Comparison of ENCODE assay signal across 16 mouse cellular contexts in genomic region chr8:41753481-41753880, GRCm38 (mm10).
A peak's percentile ranks its signal among the peaks of the same experiment; 100 is the strongest.
DNase-seq lines count a peak whose midpoint lies in the region; ATAC-seq lines count a peak whose summit lies in the region.
"Had no signal": no experiment of that assay in that cellular context is flagged by ENCODE, and none has a peak within 500 bp of the region (broad histone marks: within the 10 kb centered on the region; RNA-seq: fewer than 3 reads in every experiment).

No protein-coding gene starts in this region.

- no peak for ATAC-seq in activated CD4-positive, CD25-positive, alpha-beta regulatory T cell, adult 4 months
- ATAC-seq: forebrain, embryonic 16.5 days; hindbrain, embryonic 16.5 days had no signal

- intact Hi-C loops in left cerebral cortex, postnatal 25 days (cut with DNase I), result loop anchor here (1.0 to 10.0 kb wide), 2 partner anchors 40 to 231 kb away; no protein-coding TSS in a partner anchor

- peak; percentile 44 to 67 for DNase-seq in frontal cortex, adult 2 months (ENCODE audit: extremely low spot score in 1 of 2, low spot score in 1 of 2)
- DNase-seq in frontal cortex, postnatal 14 days (ENCODE audit: low spot score in 2 of 2), result no peak
- DNase-seq in right cerebral cortex, adult 2 months (ENCODE audit: low spot score in 2 of 2), result peak; percentile 13 to 25
- DNase-seq in right cerebral cortex, postnatal 4 days, result no peak
- peak; percentile 20 to 83 for DNase-seq in left cerebral cortex, postnatal 25 days (ENCODE audit: low spot score in 2 of 2)
- peak; percentile 64 for DNase-seq in telencephalon, adult 2 months (ENCODE audit: low read depth, low spot score)
- DNase-seq in urinary bladder, postnatal 4 days (ENCODE audit: low spot score in 2 of 2), result no peak
- DNase-seq: adrenal gland, postnatal 14 days; cerebellum, adult 18-20 months; cerebellum, adult 9-11 months; cerebellum, postnatal 36 days; gastrocnemius, postnatal 14 days; heart, postnatal 4 days had no signal

Comparison
In these comparisons a context has a peak if more than half of its experiments do, and no peak if none do; other contexts are left out.
1. DNase-seq: peak in frontal cortex, adult 2 months (2 of 2), right cerebral cortex, adult 2 months (2 of 2), left cerebral cortex, postnatal 25 days (2 of 2) and telencephalon, adult 2 months (single experiment); none in frontal cortex, postnatal 14 days (0 of 2), right cerebral cortex, postnatal 4 days (single experiment) and urinary bladder, postnatal 4 days (0 of 2).